Mouse (Mus musculus) embryonic facial prominence, embryonic 14.5 days (tissue): Measurements from ENCODE around the gene Aurka. TPM values are rescaled to one million over a fixed set of nuclear protein-coding genes. Genes with fewer than 3 reads are reported as not detected.

Experiments
- ATAC-seq: fragments of 200-750 bp; cut with Nextera tagmentation; 2 replicates; pipeline ENCODE4 v1.8.0; 2017; ENCODE audit warnings: low read depth, moderate number of reproducible peaks, moderate TSS enrichment
- DNase-seq: peaks from one replicate; pipeline ENCODE4 v3.0.0-alpha.2; 2015; ENCODE audit warnings: low spot score
- H3K27ac ChIP-seq: fragments of 300-500 bp; sonication (generic); replicated peaks from 2 replicates; pipeline ENCODE4 v1.5.1; 2014; ENCODE audit warnings: low read depth, mild to moderate bottlenecking, low read length, moderate library complexity
- H3K27me3 ChIP-seq: fragments of 300-500 bp; sonication (generic); replicated peaks from 2 replicates; pipeline ENCODE4 v1.6.1; 2014; ENCODE audit warnings: low read length; ENCODE audit not compliant: control insufficient read depth, insufficient read depth
- H3K36me3 ChIP-seq: fragments of 300-500 bp; sonication (generic); 2 replicates; pipeline ENCODE4 v1.6.1; 2014; ENCODE audit warnings: low read length, mixed read lengths; ENCODE audit not compliant: control insufficient read depth, insufficient read depth
- H3K4me1 ChIP-seq: fragments of 300-500 bp; sonication (generic); 2 replicates; pipeline ENCODE4 v1.6.1; 2014; ENCODE audit warnings: antibody characterized with exemption, low read length; ENCODE audit not compliant: control insufficient read depth, insufficient read depth
- H3K4me2 ChIP-seq: fragments of 300-500 bp; sonication (generic); 2 replicates; pipeline ENCODE4 v1.6.1; 2014; ENCODE audit warnings: low read depth, mild to moderate bottlenecking, low read length, moderate library complexity, mixed read lengths
- H3K4me3 ChIP-seq: fragments of 300-500 bp; sonication (generic); 2 replicates; pipeline ENCODE4 v1.5.1; 2014; ENCODE audit warnings: low read depth, mild to moderate bottlenecking, low read length
- H3K9ac ChIP-seq: fragments of 300-500 bp; sonication (generic); 2 replicates; pipeline ENCODE4 v1.6.1; 2014; ENCODE audit warnings: low read depth, mild to moderate bottlenecking, low read length, moderate library complexity, mixed read lengths
- H3K9me3 ChIP-seq: fragments of 300-500 bp; sonication (generic); 2 replicates; pipeline ENCODE4 v1.6.1; 2016; ENCODE audit warnings: low read length; ENCODE audit not compliant: control insufficient read depth
- WGBS: fragments of 180-500 bp; shearing (Covaris S2); extraction: QIAGEN DNeasy Blood & Tissue Kit; methylation state at CpG from one replicate; pipeline ENCODE4 v1.1.7; 2014; 5-methylcytosine and 5-hydroxymethylcytosine counted together
- polyA plus RNA-seq: library from polyadenylated mRNA; unstranded; fragments of >200 nt; fragmentation: Nextera tagmentation; extraction: Ambion mirVana; gene quantifications from 2 replicates; pipeline ENCODE4 v1.2.1, GENCODE M21; 2014

Gene Aurka
- polyA plus RNA-seq, 1 experiment from 2014 or later, result 79.2 TPM

- ATAC-seq, result peak; percentile 80; the same call in 1 of the 2 replicates
- Histone ChIP-seq H3K4me3 (no peak overlapping the region), H3K27me3 (peaks cover 11% of the 10 kb centered on the region), H3K36me3 (no peaks in the 10 kb centered on the region), H3K4me1 (no peaks in the 10 kb centered on the region), H3K9me3 (no peaks in the 10 kb centered on the region), H3K9ac (no peak overlapping the region), H3K4me2 (peak overlapping the region; percentile 26), H3K27ac (no peak overlapping the region)
- peak; percentile 74 for DNase-seq
- WGBS, result 5% methylated on average over 13 of the region's 13 CpGs
Measured at GRCm38 (mm10) chr2:172329179-172329578, 41.2 kb downstream of the Aurka start.

- ATAC-seq (no peak), DNase-seq (no peak)
- H3K27ac ChIP-seq, result no peak overlapping the region
- H3K4me3 ChIP-seq, result no peak overlapping the region
- 55% methylated on average over 8 of the region's 8 CpGs for WGBS
- no peaks in the 10 kb centered on the region for H3K9me3 ChIP-seq
- H3K4me1 ChIP-seq, result no peaks in the 10 kb centered on the region
- no peak overlapping the region for H3K9ac ChIP-seq
- H3K36me3 ChIP-seq, result no peaks in the 10 kb centered on the region
- H3K4me2 ChIP-seq, result no peak overlapping the region
- peaks cover 11% of the 10 kb centered on the region for H3K27me3 ChIP-seq
Measured at GRCm38 (mm10) chr2:172328248-172328647, 42.1 kb downstream of the Aurka start.

DNA sequence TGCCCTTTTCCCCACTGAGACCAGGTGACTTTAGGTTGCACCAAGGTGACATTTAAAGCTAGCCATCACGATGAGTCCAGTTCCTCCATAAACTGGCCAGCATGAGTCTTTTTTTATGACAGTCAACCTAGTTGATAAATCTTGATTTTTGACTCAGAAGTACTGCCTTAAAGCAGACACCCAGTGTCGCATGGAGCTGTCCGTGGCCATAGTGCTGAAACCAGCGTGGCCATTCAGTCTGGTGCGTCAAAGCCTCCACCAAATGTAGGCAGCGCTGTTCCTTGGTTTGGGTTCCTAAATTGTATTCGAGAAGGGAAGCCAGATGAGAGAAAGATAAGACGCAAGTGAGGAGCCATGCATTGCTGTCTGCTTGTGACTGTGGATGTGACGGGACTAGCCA is 49.5 kb downstream of the Aurka start:
- peak; percentile 87 for DNase-seq
- H3K27me3 ChIP-seq, result no peaks in the 10 kb centered on the region
- H3K36me3 ChIP-seq, result no peaks in the 10 kb centered on the region
- no peaks in the 10 kb centered on the region for H3K4me1 ChIP-seq
- H3K4me3 ChIP-seq, result no peak overlapping the region
- no peaks in the 10 kb centered on the region for H3K9me3 ChIP-seq
- 14% methylated on average over 9 of the region's 9 CpGs for WGBS
- no peak for ATAC-seq
- H3K27ac ChIP-seq, result no peak overlapping the region
- no peak overlapping the region for H3K9ac ChIP-seq
- H3K4me2 ChIP-seq, result no peak overlapping the region

DNA sequence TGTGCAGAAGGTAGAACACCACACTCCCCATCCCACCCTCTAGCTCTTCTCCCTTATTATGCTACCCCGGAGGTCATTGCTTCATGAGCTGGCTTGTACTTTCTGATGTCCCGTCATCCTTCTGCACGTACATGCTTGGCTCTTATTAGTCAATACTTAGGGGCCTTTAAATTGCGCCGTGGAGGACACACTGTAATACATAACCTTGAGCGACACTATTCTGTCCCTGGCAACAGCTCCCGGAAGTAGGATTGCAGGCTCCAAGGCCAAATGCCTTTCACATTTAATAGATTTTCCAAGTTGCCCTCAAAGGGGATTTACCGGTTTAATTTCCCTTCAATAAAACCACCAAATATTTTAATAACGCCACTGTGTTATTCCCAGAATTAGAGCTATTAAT is 58.6 kb downstream of the Aurka start:
- no peaks in the 10 kb centered on the region for H3K27me3 ChIP-seq
- H3K4me1 ChIP-seq, result no peaks in the 10 kb centered on the region
- no peak for DNase-seq
- H3K36me3 ChIP-seq, result no peaks in the 10 kb centered on the region
- H3K4me2 ChIP-seq, result no peak overlapping the region
- no peak overlapping the region for H3K9ac ChIP-seq
- H3K4me3 ChIP-seq, result no peak overlapping the region
- no peak for ATAC-seq
- WGBS, result 81% methylated on average over 9 of the region's 9 CpGs
- H3K27ac ChIP-seq, result no peak overlapping the region
- no peaks in the 10 kb centered on the region for H3K9me3 ChIP-seq

GRCm38 (mm10) chr2:172306544-172306943 is 63.8 kb downstream of the Aurka start:
- H3K9me3 ChIP-seq, result no peaks in the 10 kb centered on the region
- no peak overlapping the region for H3K4me3 ChIP-seq
- no peak overlapping the region for H3K9ac ChIP-seq
- no peak for ATAC-seq
- H3K4me2 ChIP-seq, result no peak overlapping the region
- H3K27me3 ChIP-seq, result no peaks in the 10 kb centered on the region
- H3K4me1 ChIP-seq, result no peaks in the 10 kb centered on the region
- no peak for DNase-seq
- no peaks in the 10 kb centered on the region for H3K36me3 ChIP-seq
- no peak overlapping the region for H3K27ac ChIP-seq
- 75% methylated on average over 4 of the region's 4 CpGs for WGBS

Other genes starting within 250 kb of the Aurka start
- gene Mc3r, start 122.0 kb downstream of the Aurka start, polyA plus RNA-seq, result 0.10 TPM in 1 of 2 replicates, not detected in the other
- gene Fam210b, start 25.0 kb downstream of the Aurka start, polyA plus RNA-seq, result 13.1 and 16.0 TPM in 2 replicates
- gene Cstf1, start 146 bp upstream of the Aurka start, polyA plus RNA-seq, result 37.3 and 40.7 TPM in 2 replicates
- gene Cass4, start 23.3 kb upstream of the Aurka start, polyA plus RNA-seq, result 0.38 and 1.1 TPM in 2 replicates
- gene Rtf2, start 70.0 kb upstream of the Aurka start, polyA plus RNA-seq, result 65.3 and 68.3 TPM in 2 replicates
- gene Gcnt7, start 88.1 kb upstream of the Aurka start, polyA plus RNA-seq, result 0.67 and 0.98 TPM in 2 replicates
- gene Fam209, start 102.0 kb upstream of the Aurka start, polyA plus RNA-seq, result 0.43 TPM in 1 of 2 replicates, not detected in the other
- gene Tfap2c, start 179.1 kb upstream of the Aurka start, polyA plus RNA-seq, result 8.9 and 9.8 TPM in 2 replicates